Mouse (Mus musculus) heart, embryonic 10.5 days (tissue): ENCODE measurements at regions not wholly inside any gene's neighbourhood (a gene's known extent, or its start where the extent isn't known, plus 50 kb on each side); places are given as distances from the start of the nearest gene placed in this dataset.

Source experiments
- DNase-seq: peaks from one replicate; pipeline ENCODE4 v3.0.0-alpha.2; 2017; ENCODE audit warnings: low spot score
- H3K27ac ChIP-seq: fragments of 300-500 bp; sonication (generic); 2 replicates; pipeline ENCODE4 v1.5.1; 2016; ENCODE audit warnings: mild to moderate bottlenecking
- H3K27me3 ChIP-seq: fragments of 300-500 bp; sonication (generic); 2 replicates; pipeline ENCODE4 v1.6.1; 2016; ENCODE audit warnings: mild to moderate bottlenecking; ENCODE audit not compliant: poor library complexity, insufficient read depth, severe bottlenecking
- H3K36me3 ChIP-seq: fragments of 300-500 bp; sonication (generic); 2 replicates; pipeline ENCODE4 v1.6.1; 2016; ENCODE audit warnings: mild to moderate bottlenecking, moderate library complexity
- H3K4me1 ChIP-seq: fragments of 300-500 bp; sonication (generic); 2 replicates; pipeline ENCODE4 v1.6.1; 2016; ENCODE audit warnings: mild to moderate bottlenecking
- H3K4me3 ChIP-seq: fragments of 300-500 bp; sonication (generic); 2 replicates; pipeline ENCODE4 v1.5.1; 2016; ENCODE audit warnings: mild to moderate bottlenecking, moderate library complexity
- H3K9me3 ChIP-seq: fragments of 300-500 bp; sonication (generic); 2 replicates; pipeline ENCODE4 v1.6.1; 2016; ENCODE audit warnings: mild to moderate bottlenecking, moderate library complexity
- WGBS: fragments of 180-500 bp; shearing (Covaris S2); methylation state at CpG from one replicate; pipeline ENCODE4 v1.1.7; 2016; 5-methylcytosine and 5-hydroxymethylcytosine counted together

DNA sequence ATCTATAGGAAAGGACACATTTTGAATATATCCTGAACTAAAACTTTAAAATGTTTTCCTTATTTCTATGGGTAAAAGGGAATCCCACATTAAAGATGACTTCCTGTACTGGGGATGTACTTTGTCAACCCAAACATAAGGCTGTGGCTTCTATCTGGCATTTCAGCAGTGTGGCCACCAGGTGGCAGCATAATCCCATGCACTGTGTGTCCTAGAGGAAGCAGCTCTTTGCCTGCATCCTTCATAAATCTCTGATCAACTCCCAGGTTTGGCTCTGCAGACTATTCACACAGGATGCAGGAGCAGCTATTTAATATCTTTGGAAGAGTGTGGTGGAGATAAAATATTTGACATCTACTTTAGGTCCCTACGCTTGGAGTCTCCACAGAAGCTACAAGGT lies 59.1 kb downstream of the Bmp15 start:
- 92% methylated on average over 1 of the region's 1 CpGs for WGBS
- no peaks in the 10 kb centered on the region for H3K4me1 ChIP-seq
- no peaks in the 10 kb centered on the region for H3K9me3 ChIP-seq
- peak; percentile 75 for DNase-seq
- H3K36me3 ChIP-seq = no peaks in the 10 kb centered on the region
- no peak overlapping the region for H3K4me3 ChIP-seq
- no peak overlapping the region for H3K27ac ChIP-seq
- H3K27me3 ChIP-seq = no peaks in the 10 kb centered on the region

DNA sequence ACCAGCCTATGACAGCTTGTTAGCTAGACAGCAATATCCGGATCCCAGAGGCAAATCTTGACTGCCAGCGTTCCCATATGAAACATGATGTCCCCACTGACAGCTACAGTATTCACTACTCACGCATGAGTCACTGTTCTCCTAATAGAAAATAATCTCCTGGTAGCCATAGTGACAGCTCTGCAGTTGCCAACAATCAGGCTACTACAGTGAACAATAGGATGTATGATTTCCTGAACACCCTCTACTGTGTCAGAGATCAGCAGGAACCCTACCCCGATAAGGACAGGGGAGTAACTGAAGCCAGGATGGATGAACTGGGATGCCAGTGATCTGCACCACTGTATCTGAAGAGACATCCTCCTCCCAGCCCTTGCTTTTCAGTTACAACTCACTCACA lies 62.0 kb downstream of the Bmp15 start:
- no peak overlapping the region for H3K27ac ChIP-seq
- DNase-seq = no peak
- no peaks in the 10 kb centered on the region for H3K27me3 ChIP-seq
- no peak overlapping the region for H3K4me3 ChIP-seq
- no peaks in the 10 kb centered on the region for H3K4me1 ChIP-seq
- no peaks in the 10 kb centered on the region for H3K9me3 ChIP-seq
- no peaks in the 10 kb centered on the region for H3K36me3 ChIP-seq
- WGBS = 66% methylated on average over 4 of the region's 4 CpGs

DNA sequence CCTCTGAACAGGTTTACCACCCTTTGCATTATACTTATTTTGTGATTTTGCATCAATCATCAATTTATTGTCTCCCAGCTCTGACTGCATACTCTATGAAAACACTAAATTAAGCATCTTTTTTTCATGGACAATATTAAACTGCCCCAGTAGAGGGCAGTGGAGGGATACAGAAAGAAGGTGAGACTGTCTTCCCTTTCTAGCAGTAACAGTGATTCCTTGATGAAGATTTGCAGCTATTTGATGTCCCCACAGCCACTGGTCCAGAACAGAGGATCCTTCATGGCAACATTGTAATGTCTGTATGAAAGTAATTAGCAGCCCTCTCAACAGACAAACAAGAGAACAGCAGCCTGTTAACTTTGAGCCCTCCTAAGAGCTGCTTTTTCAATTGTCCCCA lies 66.5 kb downstream of the Bmp15 start:
- no peak for DNase-seq
- no peaks in the 10 kb centered on the region for H3K36me3 ChIP-seq
- H3K27me3 ChIP-seq = no peaks in the 10 kb centered on the region
- no peaks in the 10 kb centered on the region for H3K9me3 ChIP-seq
- H3K4me1 ChIP-seq = no peaks in the 10 kb centered on the region
- H3K27ac ChIP-seq = no peak overlapping the region
- H3K4me3 ChIP-seq = no peak overlapping the region

DNA sequence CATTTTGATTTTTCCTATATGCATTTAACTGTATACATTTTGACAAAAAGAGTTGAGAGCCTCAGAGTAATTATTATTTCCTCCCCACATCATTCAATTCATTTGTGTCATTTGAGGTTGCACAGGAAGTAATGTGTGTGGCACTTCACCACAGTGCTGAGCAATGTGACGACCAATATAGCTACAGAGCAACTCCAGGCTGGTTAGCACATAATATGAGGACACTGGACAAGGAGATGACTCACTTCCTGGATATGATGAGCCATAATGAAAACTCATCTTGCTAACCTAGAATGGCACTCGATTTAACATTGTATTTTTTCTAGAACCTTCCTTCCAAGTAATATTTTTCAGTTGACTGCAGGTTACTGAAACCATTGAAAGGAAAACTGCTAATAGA lies 67.6 kb downstream of the Bmp15 start:
- Histone ChIP-seq H3K27ac (no peak overlapping the region), H3K9me3 (no peaks in the 10 kb centered on the region), H3K4me3 (no peak overlapping the region), H3K27me3 (no peaks in the 10 kb centered on the region), H3K4me1 (no peaks in the 10 kb centered on the region), H3K36me3 (no peaks in the 10 kb centered on the region)
- no peak for DNase-seq
- 46% methylated on average over 2 of the region's 2 CpGs for WGBS
